Mouse (Mus musculus): ENCODE measurements around the gene Cpvl.

DNA sequence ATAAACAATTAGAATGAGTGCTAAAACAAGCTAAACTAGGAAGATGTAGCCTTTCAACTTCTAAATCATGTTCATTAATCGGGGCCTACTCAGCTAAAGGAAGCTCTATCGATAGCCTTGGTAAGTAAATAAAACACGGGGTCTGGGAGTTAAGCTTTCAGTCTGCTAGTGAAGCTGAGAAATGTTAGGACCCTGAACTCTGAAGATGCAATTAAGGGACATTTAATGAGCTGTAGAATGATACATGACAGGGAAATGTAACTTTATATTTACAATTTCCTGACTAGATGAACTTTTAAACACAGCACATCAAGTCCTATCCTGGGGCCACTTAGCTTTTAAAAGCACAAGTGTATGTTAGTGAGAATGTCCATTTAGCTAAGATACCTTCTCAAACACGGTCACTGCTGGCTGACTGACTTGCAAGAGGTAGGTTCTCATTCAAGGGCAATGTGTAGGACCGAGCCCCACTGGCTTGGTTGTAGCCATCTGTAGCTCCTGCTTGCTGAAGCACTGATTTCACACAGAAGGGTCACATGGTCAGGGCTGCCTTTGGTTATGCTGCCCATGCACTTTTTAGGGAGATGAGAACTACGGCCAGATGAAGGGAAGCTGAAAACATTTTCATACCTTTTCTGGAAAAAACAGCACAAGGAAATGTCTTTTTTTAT is 66.2 kb downstream of the Cpvl start:
- no peak for TF ChIP-seq POLR2A (IDR thresholded peaks at IDR 0.05; ENCODE audit: control insufficient read depth in 1 of 2, insufficient read depth in 1 of 2, low read depth in 1 of 2, low read length in 2 of 2, poor library complexity in 1 of 2)
- no peak for TF ChIP-seq CTCF (IDR thresholded peaks at IDR 0.05 in 2 of 3, conservative IDR thresholded peaks at IDR 0.05 in 1 of 3; ENCODE audit: control insufficient read depth in 1 of 3, insufficient read depth in 1 of 3, low read depth in 2 of 3, low read length in 3 of 3, poor library complexity in 1 of 3, severe bottlenecking in 1 of 3)
- no peak for TF ChIP-seq TBP (IDR thresholded peaks at IDR 0.05; ENCODE audit: low read depth, low read length)
- no peak for TF ChIP-seq MYC (IDR thresholded peaks at IDR 0.05; ENCODE audit: low read depth, low read length)
- TF ChIP-seq ZKSCAN1 (IDR thresholded peaks at IDR 0.05; ENCODE audit: low read depth, low read length): no peak
- no peak for TF ChIP-seq RCOR1 (IDR thresholded peaks at IDR 0.05; ENCODE audit: low read depth, low read length)
- no peak for TF ChIP-seq SMC3 (IDR thresholded peaks at IDR 0.05; ENCODE audit: low read depth, low read length)
- no peak for TF ChIP-seq NELFE (IDR thresholded peaks at IDR 0.05; ENCODE audit: low read depth, low read length)

Measured in MEL (cell line).